Mouse (Mus musculus) cerebellum, postnatal 10 days (tissue): ENCODE measurements around the gene Atp2b4.

ENCODE experiments used
- DNase-seq, 2 experiments: peaks; one replicate each; pipeline ENCODE4 v3.0.0; 2021; ENCODE audit warnings: mixed read lengths in 2 of 2

The Atp2b4 gene

GRCm38 (mm10) chr1:133800948-133801393 is at the start of gene Atp2b4:
Gene Atp2b4 (minus strand): TSS chr1:133801041.
- DNase-seq = peak; percentile 96 to 97

- DNase-seq = no peak
Observed at GRCm38 (mm10) chr1:133844734-133845133, 43.9 kb upstream of the Atp2b4 start.

- DNase-seq = no peak
Observed at GRCm38 (mm10) chr1:133843900-133844299, 43.1 kb upstream of the Atp2b4 start.

GRCm38 (mm10) chr1:133843370-133843769 is 42.5 kb upstream of the Atp2b4 start:
- no peak for DNase-seq

- peak in 1 of 2 experiments; percentile 20 for DNase-seq
Observed at GRCm38 (mm10) chr1:133842074-133842725, 41.4 kb upstream of the Atp2b4 start.

GRCm38 (mm10) chr1:133841171-133841926 is 40.5 kb upstream of the Atp2b4 start:
- DNase-seq = no peak

GRCm38 (mm10) chr1:133840530-133840929 is 39.7 kb upstream of the Atp2b4 start:
- DNase-seq = no peak

- peak; percentile 52 to 61 for DNase-seq
Observed at GRCm38 (mm10) chr1:133834309-133834708, 33.5 kb upstream of the Atp2b4 start.

GRCm38 (mm10) chr1:133832781-133833180 is 31.9 kb upstream of the Atp2b4 start:
- DNase-seq = no peak

- no peak for DNase-seq
Observed at GRCm38 (mm10) chr1:133826193-133826592, 25.4 kb upstream of the Atp2b4 start.

- peak in 1 of 2 experiments; percentile 48 for DNase-seq
Observed at GRCm38 (mm10) chr1:133825543-133825942, 24.7 kb upstream of the Atp2b4 start.

GRCm38 (mm10) chr1:133825140-133825539 is 24.3 kb upstream of the Atp2b4 start:
- no peak for DNase-seq

- no peak for DNase-seq
Observed at GRCm38 (mm10) chr1:133821144-133821543, 20.3 kb upstream of the Atp2b4 start.

GRCm38 (mm10) chr1:133820100-133820499 is 19.3 kb upstream of the Atp2b4 start:
- DNase-seq = no peak

GRCm38 (mm10) chr1:133818531-133818930 is 17.7 kb upstream of the Atp2b4 start:
- DNase-seq = no peak

GRCm38 (mm10) chr1:133815747-133816491 is 15.1 kb upstream of the Atp2b4 start:
- no peak for DNase-seq

GRCm38 (mm10) chr1:133809376-133809775 is 8.5 kb upstream of the Atp2b4 start:
- DNase-seq = no peak

GRCm38 (mm10) chr1:133808020-133808419 is 7.2 kb upstream of the Atp2b4 start:
- DNase-seq = no peak

GRCm38 (mm10) chr1:133801743-133802142 is 902 bp upstream of the Atp2b4 start:
- no peak for DNase-seq

GRCm38 (mm10) chr1:133800512-133800911 is 329 bp downstream of the Atp2b4 start:
- DNase-seq = peak in 1 of 2 experiments; percentile 25

GRCm38 (mm10) chr1:133799686-133800445 is 975 bp downstream of the Atp2b4 start:
- peak; percentile 40 to 46 for DNase-seq

GRCm38 (mm10) chr1:133798821-133799415 is 1.9 kb downstream of the Atp2b4 start:
- DNase-seq = no peak
